Mouse (Mus musculus) megakaryocyte, embryonic 14.5 days (primary cell): ENCODE data around the gene Lexm. TPM values are rescaled to one million over a fixed set of nuclear protein-coding genes. Genes with fewer than 3 reads are reported as not detected.

Experiments
- H3K27me3 ChIP-seq: replicated peaks from 2 replicates; pipeline ENCODE3; 2012; ENCODE audit warnings: inconsistent platforms
- H3K36me3 ChIP-seq: replicated peaks from 2 replicates; pipeline ENCODE3; 2012; ENCODE audit warnings: low read length, inconsistent platforms, mixed read lengths
- H3K4me1 ChIP-seq: 2 replicates; pipeline ENCODE4 v1.6.1; 2012; ENCODE audit warnings: inconsistent platforms
- H3K4me3 ChIP-seq: replicated peaks from 2 replicates; pipeline ENCODE3; 2012; ENCODE audit warnings: moderate library complexity, mild to moderate bottlenecking, inconsistent platforms
- H3K9me3 ChIP-seq: 2 replicates; pipeline ENCODE4 v1.6.1; 2012; ENCODE audit warnings: inconsistent platforms
- FLI1 ChIP-seq: IDR thresholded peaks from 2 replicates; pipeline ENCODE4 v1.6.1; 2012; ENCODE audit warnings: low read length, inconsistent platforms, mixed read lengths
- GATA1 ChIP-seq: IDR thresholded peaks from 3 replicates; pipeline ENCODE4 v1.6.1; 2012; ENCODE audit warnings: mixed read lengths, low read length, inconsistent platforms, borderline replicate concordance
- polyA plus RNA-seq: library from polyadenylated mRNA; stranded (reverse); fragments of >175 nt; gene quantifications from 2 replicates; pipeline ENCODE4 v1.2.3, GENCODE M21; 2012; ENCODE audit warnings: low replicate concordance; ENCODE audit not compliant: insufficient read depth

Gene Lexm
- polyA plus RNA-seq, 1 experiment: not detected

DNA sequence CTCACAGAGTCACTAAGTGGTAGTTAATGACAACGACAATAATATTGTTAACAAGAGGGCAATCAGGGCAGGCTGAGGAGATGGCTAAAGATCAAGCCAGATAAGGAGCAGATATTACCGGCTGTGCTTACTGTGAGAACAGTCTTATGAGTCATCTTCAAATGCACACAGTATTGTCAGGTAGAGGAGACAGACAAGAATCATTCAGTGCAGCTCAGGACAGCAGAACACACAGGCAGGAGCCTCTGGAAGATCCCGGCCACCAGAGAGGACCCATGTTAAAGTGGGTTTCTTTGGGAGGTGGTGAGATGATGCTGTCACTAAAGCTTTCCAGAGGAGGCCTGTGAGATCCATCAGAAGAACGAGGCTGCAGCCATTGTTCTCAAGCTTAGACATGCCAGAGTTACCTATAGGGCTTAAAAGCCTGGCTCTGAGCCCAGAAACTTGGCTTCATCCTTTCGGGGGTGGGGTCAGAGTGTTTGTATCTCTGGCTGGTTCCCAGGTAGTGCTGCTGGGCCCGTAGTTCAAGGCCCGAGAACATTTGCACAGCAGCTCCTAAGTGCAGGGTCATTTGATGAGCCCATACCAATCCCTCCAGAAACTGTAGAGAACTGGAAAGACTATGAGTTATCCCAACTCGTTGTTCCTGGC lies 66.4 kb downstream of the Lexm start:
- no peak for TF ChIP-seq FLI1
- TF ChIP-seq GATA1: no peak
- peaks cover 8% of the 10 kb centered on the region for H3K9me3 ChIP-seq
- H3K27me3 ChIP-seq: peaks cover 43% of the 10 kb centered on the region

DNA sequence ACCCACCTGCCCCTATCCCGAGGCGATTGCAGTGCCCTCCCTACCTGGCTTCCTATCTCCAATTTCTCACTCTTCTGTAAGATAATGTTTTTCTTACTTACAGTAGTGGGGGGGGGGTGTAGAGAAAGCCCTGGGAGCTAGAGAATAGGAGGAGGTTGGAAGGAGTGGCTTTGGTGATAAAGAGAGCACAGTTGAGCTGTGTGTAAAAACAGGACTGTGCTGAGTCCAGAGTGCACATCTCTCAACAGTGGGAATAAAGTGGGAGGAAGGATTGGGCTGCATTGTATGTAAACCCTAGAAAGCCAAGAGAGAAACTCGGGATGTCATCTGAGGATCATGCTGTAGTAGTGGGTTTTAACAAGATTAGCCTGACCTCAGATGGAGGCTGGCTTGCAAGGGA lies 68.9 kb downstream of the Lexm start:
- Histone ChIP-seq H3K27me3 (peaks cover 36% of the 10 kb centered on the region), H3K9me3 (peaks cover 6% of the 10 kb centered on the region), H3K36me3 (no peaks in the 10 kb centered on the region), H3K4me1 (peaks cover 6% of the 10 kb centered on the region; the same call in 1 of the 2 replicates), H3K4me3 (no peak overlapping the region)
- TF ChIP-seq FLI1 (no peak), GATA1 (no peak)

More for the DNA sequence above, 66.4 kb downstream of the Lexm start:
- Histone ChIP-seq H3K36me3 (no peaks in the 10 kb centered on the region), H3K4me3 (no peak overlapping the region), H3K4me1 (peaks cover 3% of the 10 kb centered on the region; the same call in 1 of the 2 replicates)

DNA sequence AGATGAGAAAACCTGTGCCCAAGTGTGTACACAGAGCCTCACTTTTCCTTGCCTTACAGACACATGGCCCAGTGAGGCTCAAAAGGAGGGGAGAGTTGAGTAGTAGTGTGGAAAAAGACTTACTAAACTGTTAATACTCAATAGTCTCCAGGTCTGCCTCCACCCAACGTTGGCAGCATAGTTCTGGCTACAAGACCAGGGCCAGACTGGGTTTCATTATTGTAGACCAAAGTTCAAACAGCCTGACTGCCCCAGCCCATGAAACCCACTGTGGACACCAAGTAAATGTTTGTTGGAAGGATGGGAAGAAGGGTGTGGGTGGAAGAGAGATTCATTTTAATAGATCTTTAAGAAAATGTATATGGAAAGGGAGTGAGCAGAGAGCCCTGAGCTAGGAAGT lies 70.1 kb downstream of the Lexm start:
- Histone ChIP-seq H3K9me3 (peaks cover 5% of the 10 kb centered on the region), H3K36me3 (no peaks in the 10 kb centered on the region)

DNA sequence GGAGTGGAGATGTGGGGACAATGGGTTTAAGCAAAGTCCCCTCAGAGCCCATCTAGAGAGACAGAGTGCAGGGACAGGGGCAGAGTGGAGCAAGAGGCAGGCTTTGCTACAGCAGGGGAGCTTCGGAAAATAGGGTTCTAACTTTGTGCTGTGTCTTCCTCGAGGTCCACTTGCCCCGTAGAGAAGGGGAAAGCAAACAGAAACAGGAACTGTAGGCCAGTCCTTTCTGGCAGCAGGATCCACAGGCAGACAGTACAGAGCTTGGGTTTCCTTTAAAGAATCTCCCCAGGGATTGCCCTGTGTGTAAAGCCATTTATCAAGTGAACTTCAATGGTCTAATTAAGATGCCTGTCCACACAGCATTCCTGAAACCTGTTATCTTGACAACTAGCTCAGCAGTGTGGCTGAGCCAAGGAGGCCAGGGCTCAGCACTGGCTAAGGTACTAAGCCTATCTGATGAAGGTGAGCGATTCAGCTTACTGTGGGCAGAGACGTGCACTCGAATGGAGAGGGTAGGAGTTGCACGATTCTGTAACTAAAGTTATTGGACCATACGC lies 71.1 kb downstream of the Lexm start:
- Histone ChIP-seq H3K4me3 (no peak overlapping the region), H3K9me3 (peaks cover 5% of the 10 kb centered on the region), H3K4me1 (peaks cover 16% of the 10 kb centered on the region), H3K36me3 (no peaks in the 10 kb centered on the region), H3K27me3 (peaks cover 48% of the 10 kb centered on the region)
- TF ChIP-seq FLI1 (no peak), GATA1 (no peak)

More for the DNA sequence above, 70.1 kb downstream of the Lexm start:
- H3K4me1 ChIP-seq: peaks cover 16% of the 10 kb centered on the region
- peaks cover 43% of the 10 kb centered on the region for H3K27me3 ChIP-seq
- no peak for TF ChIP-seq GATA1
- no peak for TF ChIP-seq FLI1
- H3K4me3 ChIP-seq: no peak overlapping the region

DNA sequence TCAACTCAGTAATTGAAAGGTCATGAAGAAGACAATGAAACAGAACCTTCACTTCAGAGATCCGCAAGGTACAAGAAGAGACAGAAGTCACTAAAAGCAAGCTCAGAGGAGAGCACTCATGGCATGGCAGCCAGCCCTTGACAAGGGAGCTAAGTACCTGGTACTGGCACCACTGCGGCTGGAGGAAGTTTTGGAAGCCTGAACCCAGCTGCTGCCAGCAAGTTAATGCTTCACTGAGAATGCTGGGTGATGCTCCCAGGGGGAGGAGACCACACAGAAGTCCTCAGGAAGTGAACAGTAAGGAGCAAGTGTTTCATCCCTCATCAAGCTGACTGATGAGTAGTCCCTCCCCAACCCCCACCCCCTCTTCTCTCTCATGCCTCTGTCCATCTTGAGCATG lies 74.8 kb downstream of the Lexm start:
- Histone ChIP-seq H3K9me3 (0 out of 2 replicates have a peak, but pooled peaks cover 7% of the 10 kb centered on the region), H3K36me3 (no peaks in the 10 kb centered on the region), H3K4me3 (no peak overlapping the region), H3K27me3 (peaks cover 57% of the 10 kb centered on the region), H3K4me1 (peaks cover 19% of the 10 kb centered on the region)
- TF ChIP-seq FLI1 (no peak), GATA1 (no peak)

DNA sequence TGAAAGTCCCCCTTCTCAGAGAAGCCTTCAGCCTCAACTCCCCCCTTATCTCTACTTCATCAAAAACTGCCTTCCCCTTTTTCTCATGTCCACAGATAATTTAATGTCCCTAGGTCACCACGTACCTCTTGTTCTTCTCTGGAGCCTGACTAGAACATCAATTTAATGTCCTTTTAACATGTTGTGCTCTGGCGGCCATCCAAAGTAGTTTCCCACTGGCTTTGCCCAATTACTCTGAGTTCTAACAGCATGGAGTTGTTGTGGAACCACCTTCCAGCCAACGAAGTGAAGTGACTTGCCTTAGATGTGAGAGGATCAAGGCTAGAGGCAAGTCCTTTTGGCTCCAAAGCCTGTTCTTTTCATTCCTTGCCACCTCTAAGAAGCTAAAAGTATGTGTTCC lies 75.5 kb downstream of the Lexm start:
- Histone ChIP-seq H3K27me3 (peaks cover 57% of the 10 kb centered on the region), H3K9me3 (0 out of 2 replicates have a peak, but pooled peaks cover 7% of the 10 kb centered on the region), H3K36me3 (no peaks in the 10 kb centered on the region), H3K4me3 (no peak overlapping the region), H3K4me1 (peaks cover 22% of the 10 kb centered on the region)
- no peak for TF ChIP-seq GATA1
- TF ChIP-seq FLI1: no peak

Other genes with a start within 250 kb of the Lexm start
- 0.13 TPM in 1 of 2 replicates, not detected in the other for gene Pcsk9, start 152.9 kb downstream of the Lexm start, polyA plus RNA-seq
- gene Bsnd, start 125.0 kb downstream of the Lexm start, polyA plus RNA-seq: not detected in 2 replicates
- gene Dhcr24, start 56.2 kb downstream of the Lexm start, polyA plus RNA-seq: 125 TPM in 2 replicates
- gene Ttc22, start 5.2 kb upstream of the Lexm start, polyA plus RNA-seq: not detected in 2 replicates
- 2.3 TPM in 1 of 2 replicates, not detected in the other for gene Pars2, start 33.8 kb upstream of the Lexm start, polyA plus RNA-seq
- 4.3 and 5.9 TPM in 2 replicates for gene Ttc4, start 61.7 kb upstream of the Lexm start, polyA plus RNA-seq
- not detected in 2 replicates for gene Mroh7, start 113.7 kb upstream of the Lexm start, polyA plus RNA-seq
- not detected in 2 replicates for gene Fam151a, start 116.6 kb upstream of the Lexm start, polyA plus RNA-seq
- gene Acot11, start 187.8 kb upstream of the Lexm start, polyA plus RNA-seq: 1.4 and 2.2 TPM in 2 replicates